Mouse (Mus musculus) cortical plate, adult 2 months (tissue): ENCODE measurements around the gene Zfp575.

ENCODE experiments used
- CTCF ChIP-seq: fragments of 200-500 bp; IDR thresholded peaks from 2 replicates; pipeline ENCODE4 v1.5.1; 2011; ENCODE audit warnings: mild to moderate bottlenecking, control low read depth, low read length; ENCODE audit not compliant: insufficient read depth; ENCODE audit errors: extremely low read depth
- POLR2A ChIP-seq: fragments of 200-500 bp; IDR thresholded peaks from 2 replicates; pipeline ENCODE4 v1.6.1; 2011; ENCODE audit warnings: mild to moderate bottlenecking, low read length, control low read depth; ENCODE audit not compliant: insufficient read depth; ENCODE audit errors: extremely low read depth

- TF ChIP-seq CTCF (no peak), POLR2A (no peak)
Measured at GRCm38 (mm10) chr7:24628685-24629610, 41.5 kb upstream of the Zfp575 start.
